Mouse (Mus musculus): ENCODE data around the gene Mypn. TPM values are rescaled to one million over a fixed set of nuclear protein-coding genes. Genes with fewer than 3 reads are reported as not detected.

The Mypn gene
- polyA plus RNA-seq, 1 experiment from 2014 or later, result 1.8 TPM

GRCm38 (mm10) chr10:63152358-63152757 lies 51.4 kb downstream of the Mypn start:
- Histone ChIP-seq H3K9ac (replicated peaks) (no peak overlapping the region), H3K27ac (replicated peaks) (no peak overlapping the region), H3K4me3 (replicated peaks) (no peak overlapping the region), H3K36me3 (no peaks in the 10 kb centered on the region), H3K27me3 (replicated peaks) (no peaks in the 10 kb centered on the region), H3K9me3 (replicated peaks) (no peaks in the 10 kb centered on the region), H3K4me1 (no peaks in the 10 kb centered on the region), H3K4me2 (no peak overlapping the region)
- no peak for ATAC-seq (ENCODE audit: low FRiP score)

- H3K36me3 ChIP-seq, result no peaks in the 10 kb centered on the region
- no peaks in the 10 kb centered on the region for H3K27me3 ChIP-seq (replicated peaks)
- H3K9ac ChIP-seq (replicated peaks), result no peak overlapping the region
- H3K9me3 ChIP-seq (replicated peaks), result no peaks in the 10 kb centered on the region
- no peaks in the 10 kb centered on the region for H3K4me1 ChIP-seq
- no peak for ATAC-seq (ENCODE audit: low FRiP score)
- H3K4me3 ChIP-seq (replicated peaks), result no peak overlapping the region
- WGBS, result 88% methylated on average over 13 of the region's 13 CpGs
- no peak overlapping the region for H3K4me2 ChIP-seq
- no peak overlapping the region for H3K27ac ChIP-seq (replicated peaks)
Measured at GRCm38 (mm10) chr10:63142660-63143059, 61.1 kb downstream of the Mypn start.

- no peak overlapping the region for H3K9ac ChIP-seq (replicated peaks)
Measured at GRCm38 (mm10) chr10:63136436-63136835, 67.3 kb downstream of the Mypn start.

GRCm38 (mm10) chr10:63135680-63136079 lies 68.1 kb downstream of the Mypn start:
- no peak overlapping the region for H3K4me3 ChIP-seq (replicated peaks)
- WGBS, result 56% methylated on average over 12 of the region's 12 CpGs
- no peaks in the 10 kb centered on the region for H3K4me1 ChIP-seq
- H3K4me2 ChIP-seq, result no peak overlapping the region
- no peaks in the 10 kb centered on the region for H3K9me3 ChIP-seq (replicated peaks)
- no peak for ATAC-seq (ENCODE audit: low FRiP score)
- no peak overlapping the region for H3K27ac ChIP-seq (replicated peaks)
- no peaks in the 10 kb centered on the region for H3K36me3 ChIP-seq
- no peak overlapping the region for H3K9ac ChIP-seq (replicated peaks)
- no peaks in the 10 kb centered on the region for H3K27me3 ChIP-seq (replicated peaks)

More at GRCm38 (mm10) chr10:63136436-63136835, 67.3 kb downstream of the Mypn start:
- WGBS, result 85% methylated on average over 6 of the region's 6 CpGs
- no peak overlapping the region for H3K4me3 ChIP-seq (replicated peaks)
- no peaks in the 10 kb centered on the region for H3K36me3 ChIP-seq
- no peak overlapping the region for H3K4me2 ChIP-seq
- no peaks in the 10 kb centered on the region for H3K9me3 ChIP-seq (replicated peaks)
- H3K27me3 ChIP-seq (replicated peaks), result no peaks in the 10 kb centered on the region
- no peaks in the 10 kb centered on the region for H3K4me1 ChIP-seq
- H3K27ac ChIP-seq (replicated peaks), result no peak overlapping the region
- ATAC-seq (ENCODE audit: low FRiP score), result no peak

- Histone ChIP-seq H3K27ac (replicated peaks) (no peak overlapping the region), H3K4me3 (replicated peaks) (no peak overlapping the region), H3K27me3 (replicated peaks) (no peaks in the 10 kb centered on the region), H3K4me1 (no peaks in the 10 kb centered on the region), H3K9me3 (replicated peaks) (no peaks in the 10 kb centered on the region), H3K36me3 (no peaks in the 10 kb centered on the region), H3K4me2 (no peak overlapping the region), H3K9ac (replicated peaks) (no peak overlapping the region)
- ATAC-seq (ENCODE audit: low FRiP score), result no peak
- WGBS, result 90% methylated on average over 4 of the region's 4 CpGs
Measured at GRCm38 (mm10) chr10:63133326-63133725, 70.4 kb downstream of the Mypn start.

GRCm38 (mm10) chr10:63132356-63132755 lies 71.4 kb downstream of the Mypn start:
- 90% methylated on average over 6 of the region's 6 CpGs for WGBS
- Histone ChIP-seq H3K36me3 (no peaks in the 10 kb centered on the region), H3K9ac (replicated peaks) (no peak overlapping the region), H3K27ac (replicated peaks) (no peak overlapping the region), H3K4me3 (replicated peaks) (no peak overlapping the region), H3K4me1 (no peaks in the 10 kb centered on the region), H3K27me3 (replicated peaks) (no peaks in the 10 kb centered on the region), H3K9me3 (replicated peaks) (no peaks in the 10 kb centered on the region), H3K4me2 (no peak overlapping the region)
- no peak for ATAC-seq (ENCODE audit: low FRiP score)

- Histone ChIP-seq H3K4me1 (no peaks in the 10 kb centered on the region), H3K9me3 (replicated peaks) (no peaks in the 10 kb centered on the region), H3K27ac (replicated peaks) (no peak overlapping the region), H3K27me3 (replicated peaks) (no peaks in the 10 kb centered on the region), H3K36me3 (no peaks in the 10 kb centered on the region), H3K9ac (replicated peaks) (no peak overlapping the region), H3K4me2 (no peak overlapping the region), H3K4me3 (replicated peaks) (no peak overlapping the region)
- ATAC-seq (ENCODE audit: low FRiP score), result no peak
- WGBS, result 80% methylated on average over 7 of the region's 7 CpGs
Measured at GRCm38 (mm10) chr10:63130500-63130899, 73.3 kb downstream of the Mypn start.

GRCm38 (mm10) chr10:63128256-63128655 lies 75.5 kb downstream of the Mypn start:
- 66% methylated on average over 7 of the region's 7 CpGs for WGBS
- no peak for ATAC-seq (ENCODE audit: low FRiP score)
- Histone ChIP-seq H3K9ac (replicated peaks) (no peak overlapping the region), H3K4me2 (no peak overlapping the region), H3K27ac (replicated peaks) (no peak overlapping the region), H3K9me3 (replicated peaks) (no peaks in the 10 kb centered on the region), H3K36me3 (no peaks in the 10 kb centered on the region), H3K27me3 (replicated peaks) (no peaks in the 10 kb centered on the region), H3K4me1 (no peaks in the 10 kb centered on the region), H3K4me3 (replicated peaks) (no peak overlapping the region)

- H3K27me3 ChIP-seq (replicated peaks), result no peaks in the 10 kb centered on the region
- no peak overlapping the region for H3K27ac ChIP-seq (replicated peaks)
- no peak overlapping the region for H3K9ac ChIP-seq (replicated peaks)
- 94% methylated on average over 6 of the region's 6 CpGs for WGBS
- ATAC-seq (ENCODE audit: low FRiP score), result no peak
- H3K9me3 ChIP-seq (replicated peaks), result no peaks in the 10 kb centered on the region
- no peaks in the 10 kb centered on the region for H3K4me1 ChIP-seq
- no peaks in the 10 kb centered on the region for H3K36me3 ChIP-seq
- H3K4me3 ChIP-seq (replicated peaks), result no peak overlapping the region
- H3K4me2 ChIP-seq, result no peak overlapping the region
Measured at GRCm38 (mm10) chr10:63127156-63127555, 76.6 kb downstream of the Mypn start.

GRCm38 (mm10) chr10:63126116-63126515 lies 77.6 kb downstream of the Mypn start:
- Histone ChIP-seq H3K4me2 (no peak overlapping the region), H3K9ac (replicated peaks) (no peak overlapping the region), H3K9me3 (replicated peaks) (no peaks in the 10 kb centered on the region), H3K36me3 (no peaks in the 10 kb centered on the region), H3K27me3 (replicated peaks) (no peaks in the 10 kb centered on the region), H3K4me1 (no peaks in the 10 kb centered on the region), H3K4me3 (replicated peaks) (no peak overlapping the region), H3K27ac (replicated peaks) (no peak overlapping the region)
- ATAC-seq (ENCODE audit: low FRiP score), result no peak
- 84% methylated on average over 4 of the region's 4 CpGs for WGBS

GRCm38 (mm10) chr10:63125343-63125742 lies 78.4 kb downstream of the Mypn start:
- Histone ChIP-seq H3K4me2 (no peak overlapping the region), H3K4me3 (replicated peaks) (no peak overlapping the region), H3K27me3 (replicated peaks) (no peaks in the 10 kb centered on the region), H3K4me1 (no peaks in the 10 kb centered on the region), H3K36me3 (no peaks in the 10 kb centered on the region), H3K27ac (replicated peaks) (no peak overlapping the region), H3K9ac (replicated peaks) (no peak overlapping the region), H3K9me3 (replicated peaks) (no peaks in the 10 kb centered on the region)
- ATAC-seq (ENCODE audit: low FRiP score), result no peak
- WGBS, result 42% methylated on average over 11 of the region's 11 CpGs

- no peak for ATAC-seq (ENCODE audit: low FRiP score)
- Histone ChIP-seq H3K4me2 (no peak overlapping the region), H3K9ac (replicated peaks) (no peak overlapping the region), H3K36me3 (no peaks in the 10 kb centered on the region), H3K27me3 (replicated peaks) (no peaks in the 10 kb centered on the region), H3K9me3 (replicated peaks) (no peaks in the 10 kb centered on the region), H3K27ac (replicated peaks) (no peak overlapping the region), H3K4me3 (replicated peaks) (no peak overlapping the region), H3K4me1 (no peaks in the 10 kb centered on the region)
- 93% methylated on average over 10 of the region's 10 CpGs for WGBS
Measured at GRCm38 (mm10) chr10:63124016-63124415, 79.7 kb downstream of the Mypn start.

GRCm38 (mm10) chr10:63123141-63123540 lies 80.6 kb downstream of the Mypn start:
- H3K4me2 ChIP-seq, result no peak overlapping the region
- H3K27me3 ChIP-seq (replicated peaks), result no peaks in the 10 kb centered on the region
- no peaks in the 10 kb centered on the region for H3K36me3 ChIP-seq
- H3K4me1 ChIP-seq, result no peaks in the 10 kb centered on the region
- H3K9ac ChIP-seq (replicated peaks), result no peak overlapping the region
- H3K27ac ChIP-seq (replicated peaks), result no peak overlapping the region
- WGBS, result 85% methylated on average over 8 of the region's 8 CpGs
- no peaks in the 10 kb centered on the region for H3K9me3 ChIP-seq (replicated peaks)
- no peak overlapping the region for H3K4me3 ChIP-seq (replicated peaks)
- no peak for ATAC-seq (ENCODE audit: low FRiP score)
